Mouse (Mus musculus) kidney, embryonic 15.5 days (tissue): Measurements from ENCODE around the gene Mgat5b. TPM values are rescaled to one million over a fixed set of nuclear protein-coding genes. Genes with fewer than 3 reads are reported as not detected.

Experiments
- ATAC-seq: fragments of 200-750 bp; cut with Nextera tagmentation; replicated peaks from 2 replicates; pipeline ENCODE4 v1.8.0; 2017; ENCODE audit warnings: moderate TSS enrichment; ENCODE audit not compliant: low FRiP score
- H3K27ac ChIP-seq: fragments of 300-500 bp; sonication (generic); 2 replicates; pipeline ENCODE4 v1.5.1; 2015; ENCODE audit warnings: mild to moderate bottlenecking, inconsistent platforms
- H3K27me3 ChIP-seq: fragments of 300-500 bp; sonication (generic); 2 replicates; pipeline ENCODE4 v1.6.1; 2015; ENCODE audit warnings: inconsistent platforms
- H3K36me3 ChIP-seq: fragments of 300-500 bp; sonication (generic); 2 replicates; pipeline ENCODE4 v1.6.1; 2015; ENCODE audit warnings: inconsistent platforms
- H3K4me1 ChIP-seq: fragments of 300-500 bp; sonication (generic); 2 replicates; pipeline ENCODE4 v1.6.1; 2015; ENCODE audit warnings: inconsistent platforms
- H3K4me2 ChIP-seq: fragments of 300-500 bp; sonication (generic); 2 replicates; pipeline ENCODE4 v1.6.1; 2015; ENCODE audit warnings: moderate library complexity, mild to moderate bottlenecking, inconsistent platforms
- H3K4me3 ChIP-seq: fragments of 300-500 bp; sonication (generic); replicated peaks from 2 replicates; pipeline ENCODE4 v1.5.1; 2015; ENCODE audit warnings: mild to moderate bottlenecking, inconsistent platforms
- H3K9ac ChIP-seq: fragments of 300-500 bp; sonication (generic); 2 replicates; pipeline ENCODE4 v1.6.1; 2015; ENCODE audit warnings: mild to moderate bottlenecking, inconsistent platforms
- H3K9me3 ChIP-seq: fragments of 300-500 bp; sonication (generic); replicated peaks from 2 replicates; pipeline ENCODE4 v1.6.1; 2016; ENCODE audit warnings: inconsistent platforms
- WGBS: fragments of 180-500 bp; shearing (Covaris S2); methylation state at CpG from one replicate; pipeline ENCODE4 v1.1.7; 2015; ENCODE audit warnings: mixed read lengths; 5-methylcytosine and 5-hydroxymethylcytosine counted together
- polyA plus RNA-seq: library from polyadenylated mRNA; unstranded; fragments of >200 nt; fragmentation: Nextera tagmentation; extraction: Ambion mirVana; gene quantifications from 2 replicates; pipeline ENCODE4 v1.2.1, GENCODE M21; 2015

Mgat5b gene
- polyA plus RNA-seq, 1 experiment from 2014 or later: 0.43 TPM

DNA sequence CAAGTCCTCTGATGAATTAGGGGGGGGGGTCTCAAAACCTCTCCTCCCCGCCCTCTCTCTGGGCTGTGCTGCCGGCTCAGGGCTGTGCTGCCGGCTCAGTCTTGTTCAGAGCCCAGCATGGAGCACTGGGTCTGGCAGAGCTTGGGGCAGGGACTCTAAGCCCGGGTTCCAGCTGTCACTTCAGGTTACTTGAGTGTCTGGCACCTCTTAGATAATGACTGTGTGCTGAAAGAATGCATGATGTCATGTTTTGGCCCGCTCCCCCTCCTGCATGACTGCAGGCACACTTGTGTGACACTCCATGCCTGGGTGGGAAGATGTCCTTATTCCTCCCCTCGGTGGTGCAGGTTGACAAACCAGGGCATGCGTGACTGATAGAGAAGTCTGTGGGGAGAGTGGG is 3.4 kb downstream of the Mgat5b start:
- no peak for ATAC-seq
- H3K9ac ChIP-seq: no peak overlapping the region
- no peaks in the 10 kb centered on the region for H3K36me3 ChIP-seq
- peaks cover 83% of the 10 kb centered on the region for H3K27me3 ChIP-seq
- no peak overlapping the region for H3K27ac ChIP-seq
- no peak overlapping the region for H3K4me3 ChIP-seq
- H3K4me2 ChIP-seq: no peak overlapping the region
- no peaks in the 10 kb centered on the region for H3K9me3 ChIP-seq
- peaks cover 25% of the 10 kb centered on the region for H3K4me1 ChIP-seq
- WGBS: 62% methylated on average over 7 of the region's 7 CpGs

DNA sequence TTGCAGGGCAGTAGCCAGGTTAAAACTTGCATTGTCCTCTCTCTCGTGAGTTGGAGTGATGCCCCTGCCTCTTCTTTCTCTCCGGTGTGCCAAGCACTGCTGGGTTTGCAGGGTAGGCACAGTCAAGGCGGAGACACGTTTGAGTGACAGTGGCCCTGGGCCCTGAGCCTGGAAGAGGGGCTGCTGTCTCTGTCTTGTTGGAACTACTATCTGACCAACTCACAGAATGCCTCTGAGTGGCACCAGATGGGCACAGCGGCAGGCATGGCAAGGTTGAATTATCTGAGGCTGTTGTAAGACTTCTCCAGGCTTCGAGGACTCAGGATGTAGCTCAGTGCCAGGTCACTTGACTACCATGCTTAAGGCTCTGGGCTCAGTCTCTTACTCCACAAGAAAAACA is 9.4 kb downstream of the Mgat5b start:
- Histone ChIP-seq H3K9me3 (no peaks in the 10 kb centered on the region), H3K4me3 (no peak overlapping the region), H3K4me2 (no peak overlapping the region), H3K9ac (no peak overlapping the region), H3K27ac (no peak overlapping the region), H3K27me3 (peaks cover 37% of the 10 kb centered on the region), H3K4me1 (no peaks in the 10 kb centered on the region), H3K36me3 (no peaks in the 10 kb centered on the region)
- ATAC-seq: no peak
- 81% methylated on average over 6 of the region's 6 CpGs for WGBS

DNA sequence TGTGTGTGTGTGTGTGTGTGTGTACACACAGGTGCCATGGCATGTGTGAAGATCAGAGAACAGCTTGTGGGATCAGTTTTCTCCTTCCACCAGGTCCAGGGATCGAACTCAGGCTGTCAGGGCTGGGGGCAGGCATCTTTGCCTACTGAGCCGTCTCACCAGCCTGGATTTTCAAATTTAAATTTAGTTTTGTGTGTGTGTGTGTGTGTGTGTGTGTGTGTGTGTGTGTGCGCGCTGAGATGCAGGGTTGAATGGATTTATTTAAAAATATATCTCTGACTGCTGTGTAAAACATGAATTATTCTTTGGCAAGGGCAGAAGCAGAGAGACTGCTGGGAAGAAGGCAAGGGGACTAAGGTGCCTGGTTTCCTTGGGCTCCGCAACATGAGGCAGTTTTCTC is 16.2 kb downstream of the Mgat5b start:
- Histone ChIP-seq H3K27ac (no peak overlapping the region; the same call in 1 of the 2 replicates), H3K9me3 (no peaks in the 10 kb centered on the region), H3K36me3 (no peaks in the 10 kb centered on the region), H3K4me2 (no peak overlapping the region), H3K4me3 (no peak overlapping the region), H3K9ac (no peak overlapping the region), H3K27me3 (peaks cover 20% of the 10 kb centered on the region), H3K4me1 (peaks cover 39% of the 10 kb centered on the region)
- ATAC-seq: no peak
- WGBS: 73% methylated on average over 5 of the region's 5 CpGs

GRCm38 (mm10) chr11:116935354-116935753 is 16.7 kb downstream of the Mgat5b start:
- H3K27ac ChIP-seq: peak overlapping the region; percentile 49; the same call in 1 of the 2 replicates
- ATAC-seq: peak; percentile 62
- no peak overlapping the region for H3K4me2 ChIP-seq
- H3K9ac ChIP-seq: no peak overlapping the region
- no peak overlapping the region for H3K4me3 ChIP-seq
- H3K36me3 ChIP-seq: no peaks in the 10 kb centered on the region
- WGBS: 5% methylated on average over 9 of the region's 9 CpGs
- no peaks in the 10 kb centered on the region for H3K9me3 ChIP-seq
- peaks cover 44% of the 10 kb centered on the region for H3K4me1 ChIP-seq
- peaks cover 20% of the 10 kb centered on the region for H3K27me3 ChIP-seq

DNA sequence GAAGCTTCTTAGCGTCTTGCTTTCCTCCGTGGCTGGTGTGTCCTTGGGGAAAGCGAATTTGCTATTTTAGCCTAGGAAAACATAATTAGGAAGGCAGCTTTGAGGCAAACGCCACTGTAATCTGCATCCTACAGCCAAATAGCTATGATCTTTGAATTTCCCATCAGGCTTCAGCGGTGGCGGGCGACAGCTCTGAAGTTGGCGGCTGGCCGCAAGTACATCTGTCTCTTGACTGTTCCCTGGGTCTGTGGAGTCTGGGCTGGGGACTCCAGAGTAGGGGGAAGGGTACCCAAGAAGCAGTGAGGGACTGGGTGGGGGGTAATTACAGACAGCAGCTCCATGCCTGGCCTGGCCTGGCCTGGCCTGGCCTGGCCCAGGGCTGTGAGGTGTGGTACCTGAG is 17.3 kb downstream of the Mgat5b start:
- H3K27ac ChIP-seq: peak overlapping the region; percentile 49; the same call in 1 of the 2 replicates
- H3K4me2 ChIP-seq: no peak overlapping the region
- H3K4me1 ChIP-seq: peaks cover 45% of the 10 kb centered on the region
- 24% methylated on average over 9 of the region's 9 CpGs for WGBS
- no peak overlapping the region for H3K9ac ChIP-seq
- no peak for ATAC-seq
- no peaks in the 10 kb centered on the region for H3K36me3 ChIP-seq
- H3K4me3 ChIP-seq: no peak overlapping the region
- H3K9me3 ChIP-seq: no peaks in the 10 kb centered on the region
- peaks cover 26% of the 10 kb centered on the region for H3K27me3 ChIP-seq

GRCm38 (mm10) chr11:116937141-116937540 is 18.5 kb downstream of the Mgat5b start:
- Histone ChIP-seq H3K9me3 (no peaks in the 10 kb centered on the region), H3K4me1 (peaks cover 45% of the 10 kb centered on the region), H3K4me3 (no peak overlapping the region), H3K9ac (no peak overlapping the region), H3K4me2 (no peak overlapping the region), H3K36me3 (no peaks in the 10 kb centered on the region), H3K27me3 (peaks cover 28% of the 10 kb centered on the region), H3K27ac (no peak overlapping the region)
- 33% methylated on average over 10 of the region's 10 CpGs for WGBS
- ATAC-seq: no peak

- Histone ChIP-seq H3K4me2 (peak overlapping the region; percentile 61), H3K9me3 (no peaks in the 10 kb centered on the region), H3K4me3 (peak overlapping the region; percentile 31), H3K4me1 (peaks cover 40% of the 10 kb centered on the region), H3K27me3 (peaks cover 28% of the 10 kb centered on the region), H3K36me3 (no peaks in the 10 kb centered on the region), H3K27ac (0 out of 2 replicates have a peak overlapping the region, but pooled peaks have one; percentile 2), H3K9ac (0 out of 2 replicates have a peak overlapping the region, but pooled peaks have one; percentile 12)
- whole genome bisulfite sequencing: 7% methylated on average over 20 of the region's 20 CpGs
- ATAC-seq: 0 out of 2 replicates have a peak, but pooled peaks have one; percentile 8
Observed at GRCm38 (mm10) chr11:116940088-116940855, 21.6 kb downstream of the Mgat5b start.

DNA sequence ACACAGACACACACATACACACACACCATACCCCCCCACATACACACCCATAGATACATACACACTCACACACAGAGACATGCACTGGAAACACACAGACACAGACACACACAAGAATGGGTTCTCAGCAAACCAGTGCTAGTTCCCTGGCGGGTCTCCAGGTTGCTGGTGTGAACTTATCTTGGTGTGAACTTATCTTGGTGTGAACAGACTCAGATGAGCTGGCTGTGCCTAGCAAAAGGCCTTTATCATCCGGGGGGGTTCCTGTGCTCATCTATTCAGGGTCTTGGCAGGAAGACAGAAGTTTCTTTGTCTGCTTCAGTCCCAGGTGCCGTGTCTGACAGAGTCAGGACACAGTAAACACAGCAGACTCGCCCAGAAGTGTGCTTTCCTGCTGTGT is 25.7 kb downstream of the Mgat5b start:
- ATAC-seq: no peak
- no peak overlapping the region for H3K4me3 ChIP-seq
- H3K4me1 ChIP-seq: peaks cover 10% of the 10 kb centered on the region
- H3K27ac ChIP-seq: no peak overlapping the region
- no peaks in the 10 kb centered on the region for H3K36me3 ChIP-seq
- H3K9me3 ChIP-seq: no peaks in the 10 kb centered on the region
- no peak overlapping the region for H3K9ac ChIP-seq
- 54% methylated on average over 4 of the region's 4 CpGs for WGBS
- H3K27me3 ChIP-seq: peaks cover 18% of the 10 kb centered on the region
- H3K4me2 ChIP-seq: no peak overlapping the region

GRCm38 (mm10) chr11:116949832-116950231 is 31.2 kb downstream of the Mgat5b start:
- 59% methylated on average over 9 of the region's 9 CpGs for WGBS
- Histone ChIP-seq H3K9me3 (no peaks in the 10 kb centered on the region), H3K4me3 (no peak overlapping the region), H3K4me1 (peaks cover 9% of the 10 kb centered on the region; the same call in 1 of the 2 replicates), H3K9ac (no peak overlapping the region), H3K36me3 (no peaks in the 10 kb centered on the region), H3K27me3 (no peaks in the 10 kb centered on the region), H3K27ac (no peak overlapping the region), H3K4me2 (no peak overlapping the region)
- no peak for ATAC-seq

DNA sequence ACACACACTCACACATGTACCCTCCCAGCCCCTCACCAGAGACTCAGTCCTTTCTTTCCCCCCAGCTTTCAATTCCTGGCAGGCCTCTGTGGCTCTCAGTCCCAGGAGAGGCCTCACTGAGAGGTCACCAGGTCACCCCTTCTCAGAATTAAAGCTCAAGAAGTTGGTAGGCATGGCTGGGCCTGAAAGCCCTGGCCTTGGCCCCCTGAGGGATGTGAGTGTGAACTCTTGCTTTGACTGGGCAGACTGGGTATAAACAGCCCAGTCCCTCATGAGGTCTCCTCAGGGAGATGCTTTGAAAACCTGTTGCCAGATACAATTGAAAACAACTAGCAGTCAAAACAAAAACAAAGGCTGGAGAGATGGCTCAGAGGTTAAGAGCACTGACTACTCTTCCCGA is 32.8 kb downstream of the Mgat5b start:
- H3K4me2 ChIP-seq: no peak overlapping the region
- H3K4me3 ChIP-seq: no peak overlapping the region
- H3K36me3 ChIP-seq: no peaks in the 10 kb centered on the region
- H3K9ac ChIP-seq: no peak overlapping the region
- no peak overlapping the region for H3K27ac ChIP-seq
- H3K27me3 ChIP-seq: no peaks in the 10 kb centered on the region
- WGBS: 50% methylated on average over 1 of the region's 1 CpGs
- no peaks in the 10 kb centered on the region for H3K9me3 ChIP-seq
- no peak for ATAC-seq
- peaks cover 11% of the 10 kb centered on the region; the same call in 1 of the 2 replicates for H3K4me1 ChIP-seq

DNA sequence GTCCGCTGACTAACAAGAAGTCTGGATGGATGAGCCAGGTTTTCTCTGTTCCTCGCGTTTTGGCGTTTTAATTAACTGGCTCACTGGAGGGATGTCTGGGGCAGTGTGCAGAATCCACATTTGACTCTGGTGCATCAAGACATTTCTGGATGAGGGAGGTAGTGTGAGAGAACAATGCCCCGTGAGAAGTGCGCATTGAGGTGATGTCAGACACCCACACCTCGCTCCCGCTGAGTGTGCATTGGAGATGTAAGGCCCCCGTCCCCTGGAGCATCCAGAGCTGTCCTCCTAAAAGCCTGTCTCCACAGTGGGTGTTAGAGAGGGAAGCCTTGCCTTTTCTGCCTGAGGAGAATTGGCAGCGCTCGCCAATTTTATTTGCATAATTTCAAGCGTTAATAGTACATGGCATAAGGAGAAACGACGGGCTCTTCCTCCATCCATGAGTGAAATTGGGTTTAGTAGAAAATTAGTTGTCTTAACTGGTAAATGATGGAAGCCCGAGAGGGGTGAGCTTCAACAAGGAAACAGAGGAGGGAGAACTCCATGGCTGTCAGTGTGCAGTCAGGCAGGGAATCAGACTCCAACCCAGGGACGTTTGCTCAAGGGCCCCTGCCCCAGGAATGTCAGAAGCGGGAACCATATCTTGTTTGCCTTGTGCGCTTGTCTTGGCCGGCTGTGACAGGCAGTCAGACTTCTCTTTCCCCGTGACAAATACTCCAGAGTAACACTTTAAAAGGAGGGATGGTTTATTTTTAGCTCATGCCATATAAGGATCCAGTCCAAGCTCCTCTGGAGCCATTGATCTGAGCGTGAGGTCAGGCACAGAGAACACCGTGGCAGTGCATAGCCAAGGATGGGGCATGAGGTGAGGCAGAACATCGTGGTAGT is 35.8 kb downstream of the Mgat5b start:
- no peaks in the 10 kb centered on the region for H3K36me3 ChIP-seq
- no peak overlapping the region for H3K4me2 ChIP-seq
- H3K4me3 ChIP-seq: no peak overlapping the region
- peaks cover 11% of the 10 kb centered on the region; the same call in 1 of the 2 replicates for H3K4me1 ChIP-seq
- H3K9me3 ChIP-seq: no peaks in the 10 kb centered on the region
- no peaks in the 10 kb centered on the region for H3K27me3 ChIP-seq
- 0 out of 2 replicates have a peak, but pooled peaks have one; percentile 52 for ATAC-seq
- no peak overlapping the region for H3K9ac ChIP-seq
- 62% methylated on average over 23 of the region's 23 CpGs for WGBS
- peak overlapping the region; percentile 69; the same call in 1 of the 2 replicates for H3K27ac ChIP-seq

DNA sequence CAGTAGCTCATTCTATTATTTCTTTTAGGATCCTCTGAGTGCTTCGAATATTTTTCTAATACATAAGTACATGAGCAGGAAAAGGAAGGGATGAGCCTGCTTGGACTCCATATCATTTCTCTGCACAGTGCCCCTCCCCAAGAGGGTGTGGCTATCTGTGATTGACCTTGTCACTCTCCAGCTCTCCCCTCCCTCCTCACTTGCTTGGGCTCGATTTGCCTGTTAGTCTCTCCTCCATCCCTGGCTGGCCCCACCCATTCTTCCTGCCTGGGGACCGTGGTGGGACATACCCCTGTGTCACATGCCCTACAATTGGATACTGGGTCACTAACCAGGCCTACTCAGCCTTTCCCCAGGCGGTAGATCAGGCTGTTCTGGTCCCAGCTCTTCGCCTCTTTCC is 39.9 kb downstream of the Mgat5b start:
- no peak for ATAC-seq
- H3K9me3 ChIP-seq: no peaks in the 10 kb centered on the region
- WGBS: 50% methylated on average over 5 of the region's 5 CpGs
- 0 out of 2 replicates have a peak, but pooled peaks cover 6% of the 10 kb centered on the region for H3K27me3 ChIP-seq
- no peaks in the 10 kb centered on the region for H3K36me3 ChIP-seq
- no peak overlapping the region for H3K27ac ChIP-seq
- H3K9ac ChIP-seq: no peak overlapping the region
- H3K4me2 ChIP-seq: no peak overlapping the region
- H3K4me3 ChIP-seq: no peak overlapping the region
- peaks cover 17% of the 10 kb centered on the region for H3K4me1 ChIP-seq
